Mouse (Mus musculus) midbrain, embryonic 11.5 days (tissue): ENCODE results near the gene Lmod2. TPM values are rescaled to one million over a fixed set of nuclear protein-coding genes. Genes with fewer than 3 reads are reported as not detected.
A peak's percentile ranks its signal among the peaks of the same experiment; 100 is the strongest.

Experiments
- ATAC-seq: fragments of 200-750 bp; cut with Nextera tagmentation; 2 replicates; pipeline ENCODE4 v1.8.0; 2017; ENCODE audit warnings: moderate TSS enrichment, moderate library complexity; ENCODE audit not compliant: low FRiP score
- DNase-seq: peaks from one replicate; pipeline ENCODE4 v3.0.0; 2015; ENCODE audit warnings: low spot score; ENCODE audit errors: missing footprints
- H3K27ac ChIP-seq: fragments of 300-500 bp; sonication (generic); 2 replicates; pipeline ENCODE4 v1.5.1; 2014; ENCODE audit warnings: low read depth, low read length
- H3K27me3 ChIP-seq: fragments of 300-500 bp; sonication (generic); 2 replicates; pipeline ENCODE4 v1.6.1; 2014; ENCODE audit warnings: mild to moderate bottlenecking, low read length, moderate library complexity, mixed read lengths; ENCODE audit not compliant: control insufficient read depth, insufficient read depth
- H3K36me3 ChIP-seq: fragments of 300-500 bp; sonication (generic); 2 replicates; pipeline ENCODE4 v1.6.1; 2014; ENCODE audit warnings: mild to moderate bottlenecking, low read length, moderate library complexity, mixed read lengths; ENCODE audit not compliant: control insufficient read depth, insufficient read depth
- H3K4me1 ChIP-seq: fragments of 300-500 bp; sonication (generic); 2 replicates; pipeline ENCODE4 v1.6.1; 2014; ENCODE audit warnings: low read length; ENCODE audit not compliant: control insufficient read depth, insufficient read depth
- H3K4me2 ChIP-seq: fragments of 300-500 bp; sonication (generic); 2 replicates; pipeline ENCODE4 v1.6.1; 2014; ENCODE audit warnings: mild to moderate bottlenecking, moderate library complexity
- H3K4me3 ChIP-seq: fragments of 300-500 bp; sonication (generic); 2 replicates; pipeline ENCODE4 v1.5.1; 2014; ENCODE audit warnings: low read depth, low read length
- H3K9ac ChIP-seq: fragments of 300-500 bp; sonication (generic); 2 replicates; pipeline ENCODE4 v1.6.1; 2014; ENCODE audit warnings: low read length
- H3K9me3 ChIP-seq: fragments of 300-500 bp; sonication (generic); 2 replicates; pipeline ENCODE4 v1.6.1; 2016; ENCODE audit warnings: low read length; ENCODE audit not compliant: control insufficient read depth
- WGBS: fragments of 180-500 bp; shearing (Covaris S2); extraction: QIAGEN DNeasy Blood & Tissue Kit; methylation state at CpG from one replicate; pipeline ENCODE4 v1.1.7; 2014; 5-methylcytosine and 5-hydroxymethylcytosine counted together
- polyA plus RNA-seq: library from polyadenylated mRNA; unstranded; fragments of >200 nt; fragmentation: Nextera tagmentation; extraction: Ambion mirVana; gene quantifications from 2 replicates; pipeline ENCODE4 v1.2.1, GENCODE M21; 2014

The Lmod2 gene
- polyA plus RNA-seq, 1 experiment from 2014 or later: not detected

DNA sequence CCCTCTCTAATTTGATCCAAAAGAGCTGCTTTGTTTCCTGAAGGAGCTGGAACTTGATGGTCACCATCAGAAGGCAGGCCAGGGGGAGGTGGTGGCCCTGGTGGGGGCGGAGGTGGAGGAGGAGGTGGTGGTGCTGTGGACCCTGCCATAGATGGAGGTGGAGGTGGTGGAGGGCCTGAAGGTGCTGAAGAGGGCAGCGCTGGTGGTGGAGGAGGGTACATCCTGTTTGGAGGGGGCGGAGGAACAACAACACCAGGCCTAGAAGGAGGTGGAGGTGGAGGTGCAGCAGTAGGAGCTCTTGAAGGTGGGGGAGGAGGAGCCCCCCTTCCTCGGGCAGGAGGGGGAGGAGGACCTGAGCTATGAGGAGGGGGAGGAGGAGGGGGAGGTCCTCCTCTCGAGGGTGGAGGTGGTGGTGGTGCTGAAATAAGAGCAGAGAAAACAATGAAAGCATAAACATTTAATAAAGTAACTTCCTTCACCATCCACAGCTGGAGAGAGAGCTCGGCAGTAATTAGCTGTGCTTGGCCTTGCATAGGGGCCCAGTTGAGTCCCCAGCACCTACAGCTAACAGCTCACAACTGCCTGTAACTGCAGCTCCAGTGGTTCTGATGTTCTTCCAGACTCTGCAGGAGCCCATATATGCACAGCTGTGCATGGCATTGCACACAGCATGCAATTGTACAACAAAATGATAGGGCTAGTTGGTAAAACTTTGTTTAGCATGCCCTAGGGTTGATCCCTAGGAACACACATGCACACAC lies 21.9 kb downstream of the Lmod2 start:
- Histone ChIP-seq H3K4me3 (no peak overlapping the region), H3K27me3 (no peaks in the 10 kb centered on the region), H3K4me2 (no peak overlapping the region), H3K27ac (no peak overlapping the region), H3K9ac (no peak overlapping the region), H3K36me3 (no peaks in the 10 kb centered on the region), H3K9me3 (no peaks in the 10 kb centered on the region), H3K4me1 (no peaks in the 10 kb centered on the region)
- WGBS: 82% methylated on average over 6 of the region's 6 CpGs
- DNase-seq (no peak), ATAC-seq (peak; percentile 19; the same call in 1 of the 2 replicates)

DNA sequence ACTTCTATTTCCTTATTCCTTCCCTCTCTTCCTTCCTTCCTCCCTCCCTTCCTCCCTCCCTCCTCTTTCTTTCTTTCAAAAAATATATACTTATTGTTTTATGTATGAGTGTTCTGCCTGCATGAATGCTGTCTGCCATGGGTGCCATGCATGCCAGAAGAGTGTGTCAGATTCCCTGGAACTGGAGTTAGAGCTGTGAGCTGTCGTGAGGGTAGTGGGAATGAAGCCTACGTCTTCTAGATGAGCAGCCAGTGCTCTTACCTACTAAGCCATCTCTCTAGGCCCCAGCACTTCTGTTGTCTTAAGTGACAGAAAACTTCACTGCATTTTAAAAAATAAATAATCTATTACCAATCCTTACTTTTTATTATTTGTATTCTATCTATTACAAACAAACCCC lies 23.4 kb downstream of the Lmod2 start:
- ATAC-seq: no peak
- Histone ChIP-seq H3K27ac (no peak overlapping the region), H3K27me3 (no peaks in the 10 kb centered on the region), H3K9me3 (no peaks in the 10 kb centered on the region), H3K4me3 (no peak overlapping the region), H3K4me2 (no peak overlapping the region), H3K4me1 (no peaks in the 10 kb centered on the region), H3K36me3 (no peaks in the 10 kb centered on the region), H3K9ac (no peak overlapping the region)
- 90% methylated on average over 2 of the region's 2 CpGs for WGBS
- DNase-seq: no peak

DNA sequence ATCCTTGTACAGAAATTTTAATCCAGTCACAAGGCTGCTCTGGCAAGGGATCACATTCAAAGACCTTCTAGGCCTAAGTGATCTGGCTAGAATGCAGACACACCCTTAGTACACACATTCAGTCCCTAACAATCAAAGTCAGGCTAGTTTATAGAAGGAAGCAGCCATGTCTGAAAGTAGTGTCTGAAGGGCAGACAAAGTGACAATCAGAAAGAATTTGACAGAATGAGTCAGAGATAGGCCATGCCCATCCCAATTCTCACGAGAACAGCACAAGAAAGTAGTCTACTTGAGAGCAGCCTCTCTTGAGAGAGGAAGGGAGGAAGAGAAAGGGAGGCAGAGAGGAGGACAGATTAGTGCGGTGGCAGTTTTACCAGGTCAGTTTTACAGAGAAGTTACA lies 24.5 kb downstream of the Lmod2 start:
- DNase-seq (no peak), ATAC-seq (no peak)
- no peak overlapping the region for H3K4me2 ChIP-seq
- no peaks in the 10 kb centered on the region for H3K4me1 ChIP-seq
- no peaks in the 10 kb centered on the region for H3K9me3 ChIP-seq
- H3K27me3 ChIP-seq: no peaks in the 10 kb centered on the region
- 87% methylated on average over 2 of the region's 2 CpGs for WGBS
- H3K36me3 ChIP-seq: peaks cover 2% of the 10 kb centered on the region; the same call in 1 of the 2 replicates
- no peak overlapping the region for H3K27ac ChIP-seq
- H3K4me3 ChIP-seq: no peak overlapping the region
- no peak overlapping the region for H3K9ac ChIP-seq

DNA sequence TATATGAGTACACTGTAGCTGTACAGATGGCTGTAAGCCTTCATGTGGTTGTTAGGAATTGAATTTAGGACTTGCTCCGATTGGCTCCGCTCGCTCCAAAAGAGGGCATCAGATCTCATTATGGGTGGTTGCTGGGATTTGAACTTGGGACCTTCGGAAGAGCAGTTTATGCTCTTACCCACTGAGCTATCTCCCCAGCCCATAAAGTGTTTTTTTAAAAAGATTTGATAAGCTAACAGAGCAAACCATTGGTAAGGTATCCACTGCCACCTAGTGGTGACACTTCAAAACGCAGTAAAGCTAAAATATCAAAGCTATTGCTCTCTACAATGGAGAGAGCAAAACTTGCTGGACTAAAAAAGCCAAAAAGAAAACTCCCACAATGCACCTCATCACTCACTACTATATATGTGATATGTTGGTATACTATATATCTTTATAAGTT lies 30.0 kb downstream of the Lmod2 start:
- H3K4me2 ChIP-seq: no peak overlapping the region
- ATAC-seq (peak; percentile 67), DNase-seq (peak; percentile 93)
- H3K9me3 ChIP-seq: no peaks in the 10 kb centered on the region
- peaks cover 2% of the 10 kb centered on the region; the same call in 1 of the 2 replicates for H3K36me3 ChIP-seq
- no peaks in the 10 kb centered on the region for H3K27me3 ChIP-seq
- H3K4me3 ChIP-seq: no peak overlapping the region
- H3K27ac ChIP-seq: no peak overlapping the region
- no peaks in the 10 kb centered on the region for H3K4me1 ChIP-seq
- 70% methylated on average over 5 of the region's 5 CpGs for WGBS
- H3K9ac ChIP-seq: no peak overlapping the region

DNA sequence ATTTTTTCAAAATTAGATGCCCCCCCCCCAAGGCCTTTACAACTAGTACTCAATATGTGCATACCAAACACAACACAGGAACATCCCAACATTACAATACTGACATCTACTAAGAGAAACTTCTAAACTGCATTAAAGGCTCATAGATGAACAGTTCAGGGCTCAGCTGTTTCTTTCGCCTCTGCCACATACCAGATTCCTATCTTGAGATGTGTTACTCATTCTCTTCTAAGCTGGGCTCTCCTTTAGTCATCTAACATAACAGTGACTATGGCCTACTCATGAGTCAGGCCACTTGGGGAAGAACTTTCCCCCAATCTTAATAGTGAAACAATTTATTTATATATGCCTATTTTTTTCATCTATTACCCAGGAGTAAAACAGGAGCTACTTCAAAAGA lies 30.9 kb downstream of the Lmod2 start:
- Histone ChIP-seq H3K4me1 (no peaks in the 10 kb centered on the region), H3K27ac (no peak overlapping the region), H3K27me3 (no peaks in the 10 kb centered on the region), H3K9me3 (no peaks in the 10 kb centered on the region), H3K4me3 (no peak overlapping the region), H3K4me2 (no peak overlapping the region), H3K36me3 (peaks cover 2% of the 10 kb centered on the region; the same call in 1 of the 2 replicates), H3K9ac (no peak overlapping the region)
- ATAC-seq (no peak), DNase-seq (no peak)
- WGBS: 80% methylated on average over 1 of the region's 1 CpGs

DNA sequence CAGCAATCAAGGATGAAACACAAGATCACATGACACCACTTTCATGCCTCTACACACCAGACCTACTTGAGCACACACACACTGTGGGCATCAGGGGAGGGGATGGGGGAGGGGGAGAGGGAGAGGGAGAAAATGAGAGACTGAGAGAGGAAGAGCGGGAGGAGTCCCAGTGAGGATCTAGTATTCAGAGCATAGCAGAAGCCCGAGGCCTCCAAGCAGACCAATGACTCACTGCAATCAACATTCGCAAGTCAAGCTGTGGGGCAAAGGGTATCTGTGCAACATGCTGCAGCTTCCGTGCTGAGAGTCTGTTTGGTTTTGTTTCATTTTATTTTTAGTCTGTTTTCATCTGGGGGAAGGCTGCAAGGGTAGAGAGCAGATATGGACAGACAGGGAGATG lies 34.5 kb downstream of the Lmod2 start:
- Histone ChIP-seq H3K9ac (no peak overlapping the region), H3K27ac (no peak overlapping the region), H3K4me1 (no peaks in the 10 kb centered on the region), H3K27me3 (no peaks in the 10 kb centered on the region), H3K9me3 (no peaks in the 10 kb centered on the region), H3K4me3 (no peak overlapping the region), H3K36me3 (no peaks in the 10 kb centered on the region), H3K4me2 (no peak overlapping the region)
- no peak for DNase-seq
- no peak for ATAC-seq
- WGBS: 83% methylated on average over 4 of the region's 4 CpGs

DNA sequence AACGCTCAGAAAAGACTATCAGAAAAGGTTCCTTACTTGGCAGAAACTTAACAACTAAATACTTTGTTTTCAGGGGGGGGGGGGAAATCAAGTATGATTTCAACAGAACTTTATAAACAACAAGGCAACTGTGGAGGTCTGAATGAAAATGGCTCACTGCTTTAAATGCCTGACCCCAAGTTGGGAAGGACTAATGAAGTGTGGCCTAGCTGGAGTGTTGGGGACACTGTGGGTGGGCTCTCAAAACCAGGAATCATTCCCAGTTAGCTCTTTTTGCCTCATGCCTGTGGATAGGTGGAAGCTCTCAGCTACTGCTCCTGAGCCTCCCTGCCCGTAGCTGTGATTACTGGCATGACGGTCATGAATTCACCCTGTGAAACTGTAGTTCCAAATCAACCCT lies 36.5 kb downstream of the Lmod2 start:
- 92% methylated on average over 3 of the region's 3 CpGs for WGBS
- no peak for ATAC-seq
- H3K4me3 ChIP-seq: no peak overlapping the region

DNA sequence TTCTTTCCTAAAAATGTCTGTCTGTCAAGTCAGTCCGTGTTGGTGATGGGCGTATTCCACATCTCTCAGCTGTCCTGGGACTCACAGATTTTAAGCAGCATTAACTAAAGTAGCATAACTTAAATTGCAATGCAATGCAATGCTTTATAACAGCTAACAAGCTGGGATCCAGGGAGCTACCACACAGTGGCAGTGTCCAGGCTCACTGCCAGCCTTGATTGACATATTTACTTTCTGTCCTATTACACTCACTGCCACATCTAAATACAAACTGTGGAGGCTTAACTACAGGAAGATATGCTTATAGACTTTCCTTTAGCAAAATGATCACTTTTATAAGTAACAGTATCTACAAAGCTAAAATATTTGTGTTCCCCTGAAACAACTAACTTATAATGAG lies 38.3 kb downstream of the Lmod2 start:
- H3K4me2 ChIP-seq: no peak overlapping the region
- no peak for ATAC-seq
- no peak for DNase-seq
- no peak overlapping the region for H3K9ac ChIP-seq
- H3K4me1 ChIP-seq: no peaks in the 10 kb centered on the region
- no peak overlapping the region for H3K4me3 ChIP-seq
- 94% methylated on average over 2 of the region's 2 CpGs for WGBS
- no peak overlapping the region for H3K27ac ChIP-seq
- no peaks in the 10 kb centered on the region for H3K9me3 ChIP-seq
- H3K27me3 ChIP-seq: no peaks in the 10 kb centered on the region
- H3K36me3 ChIP-seq: no peaks in the 10 kb centered on the region

More for the DNA sequence above, 36.5 kb downstream of the Lmod2 start:
- Histone ChIP-seq H3K4me2 (no peak overlapping the region), H3K9ac (no peak overlapping the region), H3K36me3 (no peaks in the 10 kb centered on the region), H3K27ac (no peak overlapping the region), H3K27me3 (no peaks in the 10 kb centered on the region), H3K4me1 (no peaks in the 10 kb centered on the region), H3K9me3 (no peaks in the 10 kb centered on the region)
- no peak for DNase-seq

DNA sequence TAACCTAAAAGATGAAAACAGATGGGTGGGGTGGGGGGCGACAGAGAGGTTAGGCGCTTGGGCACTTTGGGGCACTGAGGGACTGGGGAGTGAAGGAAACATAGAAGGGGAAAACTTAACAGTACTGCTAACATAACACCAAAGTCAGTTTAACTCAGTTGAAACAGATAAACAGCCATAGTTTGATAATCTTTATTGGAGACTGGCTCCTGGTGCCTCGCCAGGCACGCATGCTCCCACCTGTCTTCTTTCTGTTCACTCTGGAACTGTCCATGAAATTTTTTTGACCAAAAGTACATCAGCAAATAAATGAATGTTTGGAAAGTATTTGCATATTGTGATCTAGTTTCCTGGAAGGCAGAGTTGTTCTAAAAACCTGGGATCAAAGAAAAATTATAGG lies 43.7 kb downstream of the Lmod2 start:
- 90% methylated on average over 4 of the region's 4 CpGs for WGBS
- no peak for DNase-seq
- Histone ChIP-seq H3K9ac (no peak overlapping the region), H3K27me3 (no peaks in the 10 kb centered on the region), H3K36me3 (no peaks in the 10 kb centered on the region), H3K27ac (no peak overlapping the region), H3K4me3 (no peak overlapping the region), H3K4me1 (no peaks in the 10 kb centered on the region), H3K9me3 (no peaks in the 10 kb centered on the region), H3K4me2 (no peak overlapping the region)
- ATAC-seq: no peak
